Mouse (Mus musculus) ES-E14 (cell line): Measurements from ENCODE around the gene Zfp69. TPM values are rescaled to one million over a fixed set of nuclear protein-coding genes. Genes with fewer than 3 reads are reported as not detected.

Experiments used
- DNase-seq: peaks from one replicate; pipeline ENCODE4 v3.0.0-alpha.2; 2013; ENCODE audit warnings: low read depth, low spot score
- H3K27ac ChIP-seq: 2 replicates; pipeline ENCODE4 v1.5.1; 2012; ENCODE audit warnings: low read depth, mild to moderate bottlenecking, low read length, moderate library complexity, mixed read lengths; ENCODE audit not compliant: poor library complexity, insufficient read depth, severe bottlenecking
- H3K36me3 ChIP-seq: 2 replicates; pipeline ENCODE4 v1.6.1; 2012; ENCODE audit warnings: mild to moderate bottlenecking, low read length, moderate library complexity, mixed read lengths; ENCODE audit not compliant: control insufficient read depth, poor library complexity, insufficient read depth, severe bottlenecking
- H3K4me1 ChIP-seq, 2 experiments: fragments of 150-350 bp in 1 of 2; sonication (generic) in 1 of 2; 2 replicates each; pipeline ENCODE4 v1.6.1; 2012; ENCODE audit warnings: low read length in 2 of 2, mild to moderate bottlenecking in 1 of 2, mixed read lengths in 1 of 2; ENCODE audit not compliant: control insufficient read depth in 2 of 2, insufficient read depth in 2 of 2, poor library complexity in 1 of 2
- H3K4me3 ChIP-seq, 2 experiments: fragments of 150-350 bp in 1 of 2; sonication (generic) in 1 of 2; 2 replicates each; pipeline ENCODE4 v1.5.1; 2012; ENCODE audit warnings: low read length in 2 of 2, low read depth in 1 of 2, mild to moderate bottlenecking in 1 of 2, mixed read lengths in 1 of 2; ENCODE audit not compliant: insufficient read depth in 1 of 2, poor library complexity in 1 of 2, severe bottlenecking in 1 of 2
- H3K9ac ChIP-seq: 2 replicates; pipeline ENCODE4 v1.6.1; 2012; ENCODE audit warnings: low read depth, mild to moderate bottlenecking, low read length, mixed read lengths; ENCODE audit not compliant: poor library complexity, insufficient read depth, severe bottlenecking
- H3K9me3 ChIP-seq: fragments of 150-350 bp; sonication (generic); 2 replicates; pipeline ENCODE4 v1.6.1; 2012; ENCODE audit warnings: low read depth, mild to moderate bottlenecking, low read length; ENCODE audit not compliant: control insufficient read depth, insufficient read depth
- CHD2 ChIP-seq: IDR thresholded peaks from 2 replicates; pipeline ENCODE4 v1.6.1; 2014; ENCODE audit warnings: mild to moderate bottlenecking, low read depth, low read length, inconsistent platforms
- HCFC1 ChIP-seq: IDR thresholded peaks from 2 replicates; pipeline ENCODE4 v1.6.1; 2012; ENCODE audit warnings: low read length, inconsistent platforms, borderline replicate concordance; ENCODE audit not compliant: insufficient read depth
- MAFK ChIP-seq: IDR thresholded peaks from 2 replicates; pipeline ENCODE4 v1.6.1; 2014; ENCODE audit warnings: mild to moderate bottlenecking, low read depth, low read length, inconsistent platforms; ENCODE audit not compliant: insufficient read depth
- ZC3H11A ChIP-seq: IDR thresholded peaks from 2 replicates; pipeline ENCODE4 v1.6.1; 2012; ENCODE audit warnings: low read depth, mild to moderate bottlenecking, inconsistent platforms, low read length, borderline replicate concordance
- ZNF384 ChIP-seq: IDR thresholded peaks from 2 replicates; pipeline ENCODE4 v1.6.1; 2012; ENCODE audit warnings: low read depth, low read length, inconsistent platforms
- in situ Hi-C, 2 experiments: fragments of 600-800 bp; cut with MboI; formaldehyde crosslinking; loops; one replicate each; pipeline ENCODE4 v1.15.1; 2025; ENCODE audit warnings: low sequenced_read_pairs in 2 of 2, inconsistent platforms in 1 of 2; ENCODE audit not compliant: unreplicated experiment in 2 of 2
- total RNA-seq: library from RNA; depleted of rRNA; stranded (reverse); fragments of 300-350 nt; gene quantifications from 2 replicates; pipeline ENCODE4 v1.2.3, GENCODE M21; 2012

Gene Zfp69
- total RNA-seq, 1 experiment = 3.7 TPM

DNA sequence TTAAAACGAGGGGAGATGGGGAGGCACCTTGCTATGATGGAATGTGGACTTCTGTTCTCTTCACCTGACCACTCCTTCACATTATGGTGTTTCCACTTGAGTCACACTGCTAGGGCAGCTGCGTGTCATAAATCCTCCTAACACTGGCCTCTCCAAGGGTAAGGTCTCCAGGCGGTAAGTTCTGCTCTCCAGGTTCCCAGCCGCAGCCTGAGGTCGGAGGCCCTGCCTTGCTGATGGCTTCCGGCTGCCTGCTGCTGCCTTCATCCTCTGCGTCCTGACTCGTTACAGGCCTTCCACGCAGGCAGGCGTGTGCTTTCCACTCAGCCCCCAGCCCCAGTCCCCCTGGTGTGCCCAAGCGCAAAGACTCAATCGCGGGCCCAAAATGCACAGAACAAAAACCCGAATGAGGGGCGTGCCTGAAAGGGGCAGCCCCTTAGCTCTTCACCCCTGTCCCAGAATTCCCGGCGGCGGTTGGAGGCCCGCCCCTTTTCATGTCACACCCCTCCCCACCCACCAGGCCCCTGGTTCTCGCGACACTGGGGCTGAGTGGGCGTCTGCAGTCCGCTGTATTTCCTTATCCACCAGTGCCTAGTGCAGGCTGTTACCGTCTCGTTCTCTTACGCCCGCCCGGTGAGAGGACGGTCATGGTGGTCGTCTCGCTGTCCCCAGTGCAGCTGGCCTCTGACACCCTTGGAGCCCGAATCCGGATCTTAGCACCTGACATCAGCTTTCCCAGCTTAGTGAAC lies 26.8 kb downstream of the Zfp69 start, which contains the start of gene Exo5:
Gene Exo5 (minus strand): TSS at position 464 of the 746 bp plus-strand sequence.
- no peak within 1 kb of the TSS; the same call in 1 of the 2 replicates for H3K27ac ChIP-seq
- DNase-seq = peak; percentile 92

DNA sequence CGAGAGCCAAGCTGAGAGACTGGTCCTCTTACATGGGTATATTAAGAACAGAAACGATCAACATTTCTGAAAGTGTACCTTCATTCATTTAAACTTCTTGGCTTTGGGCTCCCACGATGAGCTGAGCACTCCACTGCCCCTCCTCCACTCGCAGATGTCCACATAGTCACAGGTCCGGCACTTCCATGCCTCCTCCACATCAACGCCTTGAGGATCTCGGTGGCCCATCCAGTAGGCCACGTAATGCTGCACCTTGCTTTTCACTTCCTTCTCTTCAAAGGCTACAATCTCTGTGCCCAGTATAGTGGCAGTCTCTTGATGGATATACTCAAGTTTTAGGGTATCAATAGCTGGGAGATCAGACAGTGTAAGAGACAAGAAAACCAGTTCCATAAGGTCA lies 30.0 kb downstream of the Zfp69 start:
- H3K9me3 ChIP-seq = no peaks in the 10 kb centered on the region
- no peak overlapping the region for H3K9ac ChIP-seq
- no peak overlapping the region for H3K27ac ChIP-seq
- no peak overlapping the region for H3K4me3 ChIP-seq
- TF ChIP-seq MAFK (no peak), ZNF384 (no peak), HCFC1 (no peak), ZC3H11A (no peak), CHD2 (no peak)
- H3K36me3 ChIP-seq = peaks cover 2% of the 10 kb centered on the region; the same call in 1 of the 2 replicates
- in situ Hi-C loops = no loop called here
- H3K4me1 ChIP-seq = 0 out of 4 replicates have a peak, but pooled peaks cover 0 to 2% of the 10 kb centered on the region in 2 experiments
- no peak for DNase-seq

More for the DNA sequence above, 26.8 kb downstream of the Zfp69 start, which contains the start of gene Exo5:
- H3K9ac ChIP-seq = peak within 1 kb of the TSS; percentile 93
- peaks cover 2% of the 10 kb centered on the region; the same call in 1 of the 2 replicates for H3K36me3 ChIP-seq
- TF ChIP-seq ZC3H11A (no peak), HCFC1 (no peak), CHD2 (peak; percentile 99), MAFK (no peak), ZNF384 (no peak)
- H3K4me3 ChIP-seq = peak within 1 kb of the TSS; percentile 86 to 90
- no peaks in the 10 kb centered on the region for H3K9me3 ChIP-seq
- H3K4me1 ChIP-seq = 0 out of 4 replicates have a peak, but pooled peaks cover 0 to 2% of the 10 kb centered on the region in 2 experiments
- in situ Hi-C loops = no loop called here

DNA sequence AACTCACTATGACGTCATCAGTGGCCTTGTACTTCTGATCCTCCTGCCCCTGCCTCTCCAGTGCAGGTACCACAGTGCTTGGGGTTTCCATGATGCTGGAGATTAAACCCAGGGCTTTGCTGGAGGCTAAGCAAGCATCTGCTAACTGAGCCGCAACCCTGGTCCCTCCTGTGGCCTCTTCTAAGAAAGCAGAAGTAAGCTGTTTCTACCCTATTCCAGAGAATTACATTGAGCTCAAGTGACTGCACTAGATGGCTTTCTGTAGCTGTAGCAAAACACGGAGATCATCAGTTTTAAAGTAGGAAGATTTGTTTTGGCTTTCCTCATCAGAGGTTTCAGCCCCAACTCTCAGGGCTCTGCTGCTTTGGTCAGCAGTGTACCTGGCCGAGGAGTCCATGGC lies 37.0 kb downstream of the Zfp69 start:
- DNase-seq = no peak
- TF ChIP-seq CHD2 (no peak), HCFC1 (no peak), MAFK (no peak), ZC3H11A (no peak), ZNF384 (no peak)
- Histone ChIP-seq H3K9ac (no peak overlapping the region), H3K4me1 (no peaks in the 10 kb centered on the region), H3K4me3 (no peak overlapping the region), H3K27ac (no peak overlapping the region), H3K9me3 (no peaks in the 10 kb centered on the region), H3K36me3 (no peaks in the 10 kb centered on the region)
- in situ Hi-C loops = no loop called here

DNA sequence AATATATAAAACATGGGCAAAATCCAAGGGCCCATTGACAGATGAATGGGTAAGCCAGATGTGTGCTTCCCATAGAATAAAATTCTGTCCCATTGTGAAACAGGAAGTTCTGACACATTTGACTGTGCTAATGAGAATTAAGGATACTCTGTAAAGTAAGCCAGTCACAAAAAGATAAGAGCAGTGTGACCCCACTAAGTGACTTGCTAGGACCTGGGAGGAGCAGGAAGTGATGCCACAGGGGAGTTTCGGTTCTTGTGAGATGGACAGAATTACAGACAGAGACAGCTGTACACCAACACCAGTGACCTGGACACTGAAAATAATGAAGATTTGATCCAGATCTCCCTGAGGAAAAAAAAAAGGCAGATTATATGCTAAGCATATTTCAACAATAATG lies 37.6 kb downstream of the Zfp69 start:
- no peak for DNase-seq
- Histone ChIP-seq H3K27ac (no peak overlapping the region), H3K9me3 (no peaks in the 10 kb centered on the region), H3K4me1 (no peaks in the 10 kb centered on the region), H3K4me3 (no peak overlapping the region), H3K36me3 (no peaks in the 10 kb centered on the region), H3K9ac (no peak overlapping the region)
- in situ Hi-C loops = no loop called here
- TF ChIP-seq ZC3H11A (no peak), HCFC1 (no peak), ZNF384 (no peak), CHD2 (no peak), MAFK (no peak)

DNA sequence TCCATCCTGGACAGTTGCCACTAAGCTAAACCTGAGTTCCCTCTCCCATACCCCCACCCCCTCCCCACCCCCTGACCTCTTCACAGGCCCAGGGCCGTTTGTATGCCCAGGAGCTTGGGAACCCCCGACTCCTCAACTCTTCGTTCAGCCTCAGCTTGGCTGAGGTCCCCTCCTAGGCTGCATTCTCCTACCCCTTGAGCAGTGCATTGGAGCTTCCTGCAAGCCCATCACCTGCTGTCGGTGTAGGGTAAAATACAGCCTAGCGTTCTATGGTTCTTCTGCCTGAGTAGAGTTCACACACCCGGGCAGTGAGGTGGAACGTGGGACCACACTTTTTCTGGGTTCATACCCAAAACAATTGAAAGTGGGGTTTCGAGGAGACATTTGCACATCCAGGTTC lies 38.1 kb downstream of the Zfp69 start:
- H3K4me3 ChIP-seq = no peak overlapping the region
- H3K27ac ChIP-seq = no peak overlapping the region
- no peak overlapping the region for H3K9ac ChIP-seq
- H3K4me1 ChIP-seq = no peaks in the 10 kb centered on the region
- H3K36me3 ChIP-seq = no peaks in the 10 kb centered on the region
- no peaks in the 10 kb centered on the region for H3K9me3 ChIP-seq
- in situ Hi-C loops = no loop called here
- TF ChIP-seq ZNF384 (no peak), HCFC1 (no peak), CHD2 (no peak), MAFK (no peak), ZC3H11A (no peak)
- no peak for DNase-seq
